ENCODE assay signal across 8 mouse cellular contexts in genomic region chr17:35126206-35126611, GRCm38 (mm10). TPM values are rescaled to one million over a fixed set of nuclear protein-coding genes. Genes with fewer than 3 reads are reported as not detected.
DNase-seq lines count a peak whose midpoint lies in the region; ATAC-seq and TF ChIP-seq lines count a peak whose summit lies in the region.

D17H6S53E (plus strand) TSS chr17:35126373.

- H3K4me1 ChIP-seq in G1E (ENCODE audit: insufficient read depth, low read depth, low read length): peaks cover 73% of the 10 kb centered on the region
- peaks cover 11% of the 10 kb centered on the region for H3K4me1 ChIP-seq in forebrain, postnatal 0 days (ENCODE audit: insufficient read depth)

- DNase-seq in G1E (ENCODE audit: low spot score): peak; percentile 83
- DNase-seq in cerebellum, adult 18-20 months: peak; percentile 69 to 75
- peak; percentile 74 for DNase-seq in forebrain, postnatal 0 days
- peak; percentile 63 for DNase-seq in layer of hippocampus, adult 9-11 months
- DNase-seq in lung, postnatal 10 days: peak; percentile 84
- peak; percentile 62 for DNase-seq in ovary, postnatal 14 days (ENCODE audit: low spot score)
- DNase-seq in thymus, postnatal 10 days (ENCODE audit: low spot score in 2 of 2): peak; percentile 77 to 82

- peak; percentile 23; the same call in 1 of the 2 replicates for ATAC-seq in G1E (ENCODE audit: extremely low read depth, insufficient number of reproducible peaks, low FRiP score, poor library complexity, severe bottlenecking)
- peak; percentile 26 for ATAC-seq in forebrain, postnatal 0 days
- peak; percentile 15 to 43; a peak in 2 of 4 replicates for ATAC-seq in hematopoietic stem cell, adult 5-6 weeks (replicated peaks in 1 of 2; ENCODE audit: insufficient read depth in 1 of 2, low FRiP score in 2 of 2, low TSS enrichment in 1 of 2, low read depth in 1 of 2, poor library complexity in 2 of 2, severe bottlenecking in 2 of 2)

- WGBS in forebrain, postnatal 0 days: under 1% methylated on average over 36 of the region's 36 CpGs

- H3K4me3 ChIP-seq in G1E (ENCODE audit: low read depth, low read length): peak within 1 kb of the TSS; percentile 78
- peak within 1 kb of the TSS; percentile 63 for H3K4me3 ChIP-seq in forebrain, postnatal 0 days (ENCODE audit: low read depth, low read length)

- TF ChIP-seq CTCF in G1E (IDR thresholded peaks at IDR 0.05; ENCODE audit: low read depth, low read length): no peak
- TF ChIP-seq CTCF in forebrain, postnatal 0 days (IDR thresholded peaks at IDR 0.05; ENCODE audit: low read depth): no peak

- H3K27me3 ChIP-seq in G1E (ENCODE audit: insufficient read depth, low read length): no peaks in the 10 kb centered on the region
- no peaks in the 10 kb centered on the region for H3K27me3 ChIP-seq in forebrain, postnatal 0 days (ENCODE audit: insufficient read depth, low read length)

- no peaks in the 10 kb centered on the region for H3K9me3 ChIP-seq in G1E (replicated peaks)
- H3K9me3 ChIP-seq in forebrain, postnatal 0 days (ENCODE audit: low read length): no peaks in the 10 kb centered on the region

- H3K9ac ChIP-seq in forebrain, postnatal 0 days: peak within 1 kb of the TSS; percentile 81

- peak within 1 kb of the TSS; percentile 86 for H3K4me2 ChIP-seq in forebrain, postnatal 0 days (ENCODE audit: low read depth)

- H3K27ac ChIP-seq in forebrain, postnatal 0 days (ENCODE audit: low read depth, low read length): peak within 1 kb of the TSS; percentile 79

- peaks cover 68% of the 10 kb centered on the region for H3K36me3 ChIP-seq in G1E (replicated peaks)
- peaks cover 9% of the 10 kb centered on the region; the same call in 1 of the 2 replicates for H3K36me3 ChIP-seq in forebrain, postnatal 0 days (ENCODE audit: insufficient read depth)

RNA-seq across cellular contexts. Expression of gene D17H6S53E, which starts in this region (rescaled TPM):
- total RNA-seq in G1E (2014; fragmentation: Nextera tagmentation): 5.9 and 9.3 TPM in 2 replicates
- total RNA-seq in G1E (2017): 22.1 and 24.1 TPM in 2 replicates
- 12.5 and 12.8 TPM in 2 replicates for polyA plus RNA-seq in G1E (2012)
- total RNA-seq in forebrain, postnatal 0 days (2014; rRNA removed): 15.3 and 26.2 TPM in 2 replicates
- 7.4 and 8.0 TPM in 2 replicates for polyA plus RNA-seq in forebrain, postnatal 0 days (2015; fragmentation: Nextera tagmentation; extraction: Ambion mirVana)
- total RNA-seq in hematopoietic stem cell, adult 5-6 weeks (2017): 6.1 and 6.3 TPM in 2 replicates

Comparison
In these comparisons a context has a peak if more than half of its experiments do, and no peak if none do; other contexts are left out.
1. Peak in every context shown above with its lines: DNase-seq, ATAC-seq, H3K4me3 ChIP-seq and H3K27ac ChIP-seq.